In genomic region chr9:60562443-60563371, GRCm38 (mm10) we compare ENCODE assay signal across 8 mouse cellular contexts. TPM values are rescaled to one million over a fixed set of nuclear protein-coding genes. Genes with fewer than 3 reads are reported as not detected.
DNase-seq lines count a peak whose midpoint lies in the region; ATAC-seq and TF ChIP-seq lines count a peak whose summit lies in the region.

No protein-coding gene starts in this region.

- H3K79me2 ChIP-seq in myocyte (ENCODE audit: control insufficient read depth, insufficient read depth), result no peaks in the 10 kb centered on the region

- no peak overlapping the region for H3K4me3 ChIP-seq in heart, embryonic 16.5 days (ENCODE audit: low read length)
- no peak overlapping the region for H3K4me3 ChIP-seq in bone marrow, adult 2 months (replicated peaks; ENCODE audit: control insufficient read depth, low read depth, low read length)
- H3K4me3 ChIP-seq in kidney, embryonic 14.5 days (ENCODE audit: low read length), result peak overlapping the region; percentile 28
- no peak overlapping the region for H3K4me3 ChIP-seq in myocyte
- no peak overlapping the region for H3K4me3 ChIP-seq in cerebellum, adult 2 months (replicated peaks; ENCODE audit: insufficient read depth, low read depth, low read length)

- no peaks in the 10 kb centered on the region for H3K27me3 ChIP-seq in heart, embryonic 16.5 days (ENCODE audit: control insufficient read depth, insufficient read depth, low read length)
- H3K27me3 ChIP-seq in kidney, embryonic 14.5 days (ENCODE audit: control insufficient read depth, insufficient read depth, low read length), result no peaks in the 10 kb centered on the region
- H3K27me3 ChIP-seq in myocyte (ENCODE audit: control insufficient read depth, insufficient read depth, insufficient read length), result no peaks in the 10 kb centered on the region
- H3K27me3 ChIP-seq in cerebellum, adult 2 months (ENCODE audit: control insufficient read depth, insufficient read depth, low read length), result no peaks in the 10 kb centered on the region

- H3K27ac ChIP-seq in heart, embryonic 16.5 days (ENCODE audit: low read length), result no peak overlapping the region
- H3K27ac ChIP-seq in bone marrow, adult 2 months (ENCODE audit: control insufficient read depth, insufficient read depth, low read depth, low read length, poor library complexity), result no peak overlapping the region
- peak overlapping the region; percentile 81 for H3K27ac ChIP-seq in kidney, embryonic 14.5 days (ENCODE audit: low read depth, low read length)
- no peak overlapping the region for H3K27ac ChIP-seq in cerebellum, adult 2 months (ENCODE audit: insufficient read depth, low read length)

- peak; percentile 8; the same call in 1 of the 2 replicates for TF ChIP-seq CTCF in bone marrow, adult 2 months (IDR thresholded peaks at IDR 0.05; ENCODE audit: control insufficient read depth, insufficient read depth, low read length)
- TF ChIP-seq CTCF in cerebellum, adult 2 months (IDR thresholded peaks at IDR 0.05; ENCODE audit: borderline replicate concordance, insufficient read depth, low read depth, low read length), result no peak

- H3K9ac ChIP-seq in heart, embryonic 16.5 days (ENCODE audit: low read length), result no peak overlapping the region
- peak overlapping the region; percentile 23; the same call in 1 of the 2 replicates for H3K9ac ChIP-seq in kidney, embryonic 14.5 days (ENCODE audit: low read depth, low read length)

- no peaks in the 10 kb centered on the region for H3K9me3 ChIP-seq in heart, embryonic 16.5 days (replicated peaks; ENCODE audit: control insufficient read depth, low read length)
- no peaks in the 10 kb centered on the region for H3K9me3 ChIP-seq in kidney, embryonic 14.5 days (ENCODE audit: control insufficient read depth, low read length)

- H3K4me2 ChIP-seq in heart, embryonic 16.5 days (ENCODE audit: low read depth, low read length), result peak overlapping the region; percentile 7; the same call in 1 of the 2 replicates
- peak overlapping the region; percentile 51 for H3K4me2 ChIP-seq in kidney, embryonic 14.5 days (replicated peaks; ENCODE audit: low read depth, low read length)
- H3K4me2 ChIP-seq in myocyte (ENCODE audit: low read depth), result peak overlapping the region; percentile 48

- DNase-seq in heart, adult 8-10 months (ENCODE audit: low spot score), result no peak
- DNase-seq in cerebellum, adult 2 months, result no peak
- no peak for DNase-seq in layer of hippocampus, postnatal 36 days

- no peak overlapping the region for H3ac ChIP-seq in myocyte (ENCODE audit: control insufficient read depth, insufficient read length)

- H3K4me1 ChIP-seq in heart, embryonic 16.5 days (ENCODE audit: control insufficient read depth, insufficient read depth, low read length), result no peaks in the 10 kb centered on the region
- no peaks in the 10 kb centered on the region for H3K4me1 ChIP-seq in bone marrow, adult 2 months (ENCODE audit: control insufficient read depth, insufficient read depth, low read length)
- H3K4me1 ChIP-seq in kidney, embryonic 14.5 days (ENCODE audit: control insufficient read depth, insufficient read depth, low read length), result peaks cover 34% of the 10 kb centered on the region
- H3K4me1 ChIP-seq in cerebellum, adult 2 months (ENCODE audit: control insufficient read depth, insufficient read depth, low read length), result no peaks in the 10 kb centered on the region

- no peak; the same call in 1 of the 2 replicates for ATAC-seq in heart, embryonic 16.5 days (replicated peaks; ENCODE audit: extremely low read depth, insufficient read depth, low FRiP score)
- ATAC-seq in kidney, embryonic 14.5 days (ENCODE audit: low FRiP score, low TSS enrichment), result peak; percentile 89
- no peak for ATAC-seq in cerebellum, adult (ENCODE audit: insufficient number of reproducible peaks, low FRiP score, low TSS enrichment)

- TF ChIP-seq POLR2A in bone marrow, adult 2 months (IDR thresholded peaks at IDR 0.05; ENCODE audit: borderline replicate concordance, control insufficient read depth, low read depth, low read length), result no peak
- no peak for TF ChIP-seq POLR2A in myocyte (IDR thresholded peaks at IDR 0.05; ENCODE audit: insufficient read length, low read depth)
- TF ChIP-seq POLR2A in cerebellum, adult 2 months (IDR thresholded peaks at IDR 0.05; ENCODE audit: borderline replicate concordance, insufficient read depth, low read length), result no peak

- 56% methylated on average over 20 of the region's 20 CpGs for WGBS in heart, embryonic 16.5 days
- WGBS in bone marrow, adult 2 months, result 17% methylated on average over 20 of the region's 20 CpGs
- WGBS in kidney, embryonic 14.5 days, result 5% methylated on average over 20 of the region's 20 CpGs
- 75% methylated on average over 20 of the region's 20 CpGs for WGBS in cerebellum, adult 2 months

- no peaks in the 10 kb centered on the region for H3K36me3 ChIP-seq in heart, embryonic 16.5 days (ENCODE audit: control insufficient read depth, insufficient read depth)
- no peaks in the 10 kb centered on the region for H3K36me3 ChIP-seq in kidney, embryonic 14.5 days (ENCODE audit: control insufficient read depth, insufficient read depth, low read length)
- no peaks in the 10 kb centered on the region for H3K36me3 ChIP-seq in myocyte (ENCODE audit: control insufficient read depth, insufficient read depth)

TF ChIP-seq in myocyte, 11 proteins besides CTCF, POLR2A, EP300 and RAD21:
- TF ChIP-seq USF1 (IDR thresholded peaks at IDR 0.05; ENCODE audit: low read depth) (no peak), MAX (IDR thresholded peaks at IDR 0.05; ENCODE audit: low read depth) (no peak), E2F4 (IDR thresholded peaks at IDR 0.05; ENCODE audit: insufficient read depth) (no peak), TCF12 (IDR thresholded peaks at IDR 0.05; ENCODE audit: insufficient read depth, poor library complexity, severe bottlenecking) (no peak), REST (IDR thresholded peaks at IDR 0.05; ENCODE audit: insufficient read depth, insufficient read length) (no peak), CEBPB (IDR thresholded peaks at IDR 0.05; ENCODE audit: insufficient read depth, poor library complexity, severe bottlenecking) (no peak), TCF3 (IDR thresholded peaks at IDR 0.05; ENCODE audit: insufficient read length, low read depth) (no peak), POLR2AphosphoS2 (IDR thresholded peaks at IDR 0.05; ENCODE audit: insufficient read length, low read depth) (no peak), MYOD1 (IDR thresholded peaks at IDR 0.05; ENCODE audit: control insufficient read depth in 1 of 3, insufficient read length in 2 of 3, low read depth in 2 of 3) (no peak), MYOG (IDR thresholded peaks at IDR 0.05; ENCODE audit: control insufficient read depth in 1 of 3, insufficient read depth in 1 of 3, insufficient read length in 2 of 3, low read depth in 2 of 3) (no peak)

RNA-seq across cellular contexts. Expression of gene Thsd4, which starts 40.9 kb away (rescaled TPM):
- 7.9 and 8.2 TPM in 2 replicates for polyA plus RNA-seq in heart, embryonic 16.5 days (2015; fragmentation: Nextera tagmentation; extraction: Ambion mirVana)
- 1 to 10 TPM; 3.7 to 4.8 (median 4.2) TPM for total RNA-seq in heart, adult 8-10 months (2022)
- 0.97 and 1.1 TPM in 2 replicates for polyA plus RNA-seq in bone marrow, adult 2 months (2011; ENCODE audit: insufficient read depth, insufficient read length, low replicate concordance, missing spikeins)
- 24.9 and 38.7 TPM in 2 replicates for polyA plus RNA-seq in kidney, embryonic 14.5 days (2014; fragmentation: Nextera tagmentation; extraction: Ambion mirVana)
- 1.7 TPM for polyA plus RNA-seq in myocyte (2012; fragmentation: generic; extraction: Trizol)
- polyA plus RNA-seq in cerebellum, adult 2 months (2012; rRNA removed), result 2.4 and 2.7 TPM in 2 replicates
- total RNA-seq in layer of hippocampus, postnatal 36 days (2021), result 10 to 100 TPM; 22.9 to 25.7 TPM
